Mouse (Mus musculus): ENCODE measurements around the gene Ncoa6.
"Not testable (repeated sequence)": the region's sequence is repeated elsewhere in the genome, so short reads cannot be mapped to it uniquely, and the experiment has no call there.

The Ncoa6 gene

DNA sequence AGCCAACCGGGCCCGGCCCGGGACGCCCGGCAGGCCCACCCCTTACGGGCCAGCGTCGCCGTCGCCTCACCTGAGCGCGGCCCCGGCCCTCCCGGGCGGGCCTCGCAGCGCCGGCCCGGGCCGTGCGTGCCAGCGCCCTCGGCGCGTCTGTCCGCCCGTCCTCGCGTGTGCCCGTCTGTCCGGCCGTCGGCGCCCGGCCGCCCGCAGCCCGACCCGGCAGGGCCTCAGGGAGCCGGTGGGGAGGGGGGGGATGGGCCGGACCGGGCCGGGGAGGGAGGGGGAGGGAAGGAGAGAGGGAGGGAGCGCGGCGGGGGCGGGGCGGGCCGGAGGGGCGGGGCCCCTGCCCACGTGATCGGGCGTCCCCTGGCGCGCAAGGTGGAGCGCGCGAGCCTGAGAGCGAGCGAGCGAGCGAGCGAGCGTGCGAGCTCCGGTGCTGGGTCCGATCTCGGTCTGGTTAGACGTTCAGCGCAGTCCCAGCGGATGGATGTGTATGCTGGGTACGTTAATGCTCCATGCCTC is at the start of gene Ncoa6:
Ncoa6 (minus strand) TSS at position 325 of the 519 bp plus-strand sequence.
- peak; percentile 56 for DNase-seq (ENCODE audit: low spot score)

DNA sequence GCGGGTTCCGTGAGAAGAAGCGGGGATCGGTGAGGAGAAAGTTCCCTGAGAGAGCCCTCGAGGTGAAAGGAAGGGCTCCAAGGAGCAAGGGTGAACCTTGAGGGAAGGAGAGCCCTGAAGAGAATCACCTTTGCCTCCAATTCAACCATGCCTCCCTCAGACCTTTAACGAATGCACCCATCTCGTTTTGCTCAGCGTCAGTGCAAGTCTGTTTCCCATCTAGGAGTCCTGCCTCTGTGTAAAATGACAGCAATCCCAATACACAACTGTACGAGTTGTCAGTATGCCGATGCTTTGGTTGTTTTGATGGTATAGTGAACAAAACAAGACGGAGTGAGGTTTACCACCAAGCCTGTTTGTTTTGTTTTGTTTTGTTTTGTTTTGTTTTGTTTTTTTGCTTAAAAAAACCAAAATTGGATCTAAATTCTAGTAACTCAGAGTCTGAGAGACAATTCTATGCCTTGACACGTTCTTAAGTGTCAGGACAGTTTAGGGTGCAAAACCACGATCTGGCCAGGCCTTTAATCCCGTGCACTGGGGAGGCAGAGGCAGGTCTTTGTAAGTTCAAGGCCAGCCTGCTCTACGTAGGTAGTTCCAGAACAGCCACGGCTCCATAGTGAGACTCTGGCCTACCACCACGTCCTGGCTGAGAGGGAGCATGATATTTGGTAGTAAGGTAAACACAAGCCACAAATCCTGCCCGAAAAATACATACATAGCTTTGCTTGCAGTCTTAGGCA is 45.0 kb upstream of the Ncoa6 start:
- no peak for DNase-seq (ENCODE audit: low spot score)

DNA sequence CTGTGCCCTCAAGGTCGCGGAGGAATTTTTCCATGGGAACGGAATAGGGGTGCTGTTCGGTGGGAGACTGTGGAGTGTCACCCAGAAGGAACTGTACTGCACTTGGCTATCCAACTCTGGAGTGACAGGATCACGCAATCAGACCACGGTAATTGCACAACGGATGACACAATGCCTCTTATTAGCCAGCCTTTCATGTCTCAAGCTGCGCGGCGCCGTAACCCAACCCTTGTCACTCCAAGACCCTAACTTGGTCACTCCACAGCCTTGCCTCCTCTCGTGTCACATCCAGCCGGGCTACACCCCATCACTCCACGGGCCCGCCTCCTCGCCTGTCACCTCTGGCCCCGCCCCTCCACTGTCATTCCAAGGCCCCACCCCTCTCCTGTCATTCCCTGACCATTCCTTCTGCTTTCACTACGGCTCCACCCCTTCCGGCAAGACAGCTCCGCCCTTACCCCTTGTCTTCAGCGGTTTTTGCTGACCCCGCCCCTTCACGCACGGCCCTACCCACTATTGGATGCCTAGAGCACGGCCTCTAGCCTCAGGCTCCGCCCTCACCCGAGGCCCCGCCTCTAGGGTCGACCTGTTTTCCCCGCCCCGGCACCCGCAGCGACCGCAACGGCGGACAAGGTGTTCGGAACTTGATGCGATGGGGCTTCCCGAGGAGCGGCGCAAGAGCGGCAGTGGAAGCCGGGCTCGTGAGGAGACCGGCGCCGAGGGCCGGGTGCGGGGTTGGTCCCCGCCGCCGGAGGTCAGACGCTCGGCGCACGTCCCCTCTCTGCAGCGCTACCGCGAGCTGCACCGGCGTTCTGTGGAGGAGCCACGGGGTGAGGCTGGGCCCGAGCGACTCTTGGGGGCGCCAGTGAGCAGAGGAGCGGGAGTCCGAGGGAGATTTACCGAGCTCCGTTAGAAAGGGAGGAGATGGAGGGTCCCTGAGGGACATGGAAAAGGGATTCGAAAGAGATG is 44.0 kb upstream of the Ncoa6 start, which contains the start of the genes Acss2 and Ggt7:
Acss2 (plus strand) TSS at position 494 of the 969 bp plus-strand sequence.
Ggt7 (minus strand) TSS at position 783 of the 969 bp plus-strand sequence.
- peak; percentile 98 for DNase-seq (ENCODE audit: low spot score)

DNA sequence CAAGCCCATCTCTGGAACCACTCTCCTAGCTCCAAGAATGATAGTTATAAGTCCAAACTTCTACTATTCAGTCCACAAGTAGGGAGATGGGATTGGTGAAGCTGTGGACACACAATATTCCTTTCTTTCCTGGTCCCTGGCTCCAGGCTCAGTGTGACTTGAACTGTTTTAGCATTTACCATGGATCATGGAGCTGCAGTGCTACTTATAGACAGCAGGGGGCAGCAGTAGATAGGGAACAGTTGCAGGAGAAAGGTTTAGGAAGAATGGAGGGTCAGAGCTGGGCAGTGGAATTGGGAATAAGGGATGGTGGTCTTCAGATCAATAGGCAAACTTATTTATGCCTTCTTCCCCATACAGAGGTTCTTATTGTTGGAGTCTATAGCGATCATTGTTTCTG is 42.2 kb upstream of the Ncoa6 start:
- no peak for DNase-seq (ENCODE audit: low spot score)

DNA sequence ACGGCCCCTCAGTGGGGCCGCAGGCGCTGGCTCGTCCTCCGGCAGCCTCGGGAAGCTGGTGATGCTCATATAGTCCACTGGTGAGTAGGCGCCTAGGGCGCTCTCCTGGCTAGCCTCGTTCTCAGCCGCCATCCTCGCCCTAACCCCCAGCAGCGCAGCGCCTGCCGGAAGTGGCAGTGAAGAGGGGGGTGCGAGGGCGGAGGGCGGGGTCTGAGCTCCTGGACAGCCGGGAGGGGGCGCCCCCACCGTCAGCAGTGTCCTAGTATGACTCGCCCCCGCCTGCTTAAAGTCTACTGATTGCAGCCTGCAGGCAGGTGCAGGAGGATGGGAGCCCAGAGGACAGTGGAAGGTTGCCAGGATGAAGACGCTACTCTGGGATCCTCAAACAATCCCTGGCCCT is 41.0 kb upstream of the Ncoa6 start:
- peak; percentile 38 for DNase-seq (ENCODE audit: low spot score)

DNA sequence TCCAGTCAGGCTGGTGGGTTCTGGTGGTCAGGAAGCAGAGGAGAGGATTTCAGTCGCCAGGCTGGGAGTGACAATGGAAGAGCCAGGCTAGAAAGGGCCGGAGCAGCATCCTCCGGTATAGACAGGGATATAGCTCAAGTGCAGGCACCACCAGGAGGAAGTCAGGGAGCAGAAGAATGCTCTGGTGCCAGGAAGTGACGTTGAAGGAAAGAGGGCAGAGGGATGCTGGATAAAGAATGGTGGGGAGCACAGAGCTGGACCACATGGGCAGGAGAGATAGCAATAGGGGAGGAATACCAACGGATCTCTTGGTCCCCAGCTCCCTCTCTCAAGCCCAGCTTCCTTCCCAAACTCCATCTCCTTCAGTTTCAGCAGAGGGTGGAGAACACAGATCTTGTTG is 39.8 kb upstream of the Ncoa6 start:
- no peak for DNase-seq (ENCODE audit: low spot score)

DNA sequence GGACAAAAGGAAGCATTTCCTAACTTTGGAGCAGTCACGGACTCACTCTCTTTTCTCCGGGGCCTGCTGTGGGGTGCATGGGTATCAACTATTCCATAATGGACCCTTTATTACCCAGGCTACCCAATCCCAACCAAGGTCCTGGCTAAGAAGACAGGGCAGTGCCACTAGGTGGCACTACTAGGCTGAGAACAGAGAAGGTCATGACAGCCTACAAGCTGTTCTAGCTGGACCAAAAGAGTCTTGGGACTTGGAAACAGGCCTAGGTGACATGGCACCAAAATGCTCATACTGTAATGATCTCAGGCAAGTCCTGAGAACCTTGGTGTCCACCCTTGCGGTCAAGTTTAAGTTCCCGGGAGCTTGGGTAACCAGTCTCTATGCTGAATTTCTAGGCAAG is 38.8 kb upstream of the Ncoa6 start:
- DNase-seq (ENCODE audit: low spot score): peak; percentile 33

DNA sequence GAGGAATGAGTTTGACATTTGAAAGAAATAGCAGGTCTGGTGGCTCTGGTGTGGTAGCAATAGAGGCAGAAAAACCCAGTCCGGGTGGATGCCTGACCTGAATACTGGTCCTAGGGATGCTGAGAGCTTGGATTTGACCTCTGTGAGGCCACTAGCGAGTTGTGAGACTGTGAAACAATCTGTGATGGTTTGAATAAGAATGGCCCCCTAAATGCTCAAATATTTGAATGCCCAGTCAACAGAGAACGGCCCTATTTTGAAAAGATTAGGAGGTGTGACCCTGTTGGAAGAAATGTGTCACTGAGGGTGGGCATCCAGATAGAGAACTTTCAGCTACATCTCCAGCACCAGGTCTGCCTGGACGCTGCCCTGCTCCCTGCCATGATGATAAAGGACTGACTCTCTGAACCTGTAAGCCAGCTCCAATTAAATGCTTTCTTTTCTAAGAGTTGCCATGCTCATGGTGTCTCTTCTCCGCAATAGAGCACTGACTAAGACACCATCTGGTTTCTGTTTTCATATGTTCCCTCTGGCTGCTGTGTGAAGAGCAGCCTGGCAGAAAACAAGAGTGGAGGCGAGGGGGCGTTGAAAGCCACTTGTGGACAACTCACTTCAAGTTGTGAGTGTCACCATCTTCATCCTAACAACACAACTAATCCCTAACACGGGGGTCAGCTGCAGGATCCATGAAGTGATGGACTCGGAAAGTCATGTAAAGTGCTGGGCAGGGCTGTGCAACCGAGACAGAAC is 34.2 kb upstream of the Ncoa6 start:
- no peak for DNase-seq (ENCODE audit: low spot score)

DNA sequence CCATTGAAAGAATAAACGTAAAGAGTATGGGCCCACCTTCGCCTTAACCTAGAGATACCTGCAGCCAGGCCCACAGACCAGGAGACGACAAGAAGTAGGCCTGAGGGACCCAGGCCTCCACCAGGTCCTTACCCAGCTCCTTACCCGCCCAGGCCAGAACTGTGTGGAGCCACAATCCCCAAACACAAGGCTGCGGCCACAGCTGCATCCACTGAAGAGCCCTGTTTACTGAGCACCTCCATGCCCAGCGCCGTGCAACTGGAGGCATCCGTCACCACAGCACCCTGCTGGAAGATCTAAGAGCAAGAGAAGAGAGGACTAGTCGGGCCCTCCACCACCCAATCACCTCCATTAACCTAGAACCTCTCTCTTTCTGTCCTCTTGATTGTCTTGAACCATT is 32.1 kb upstream of the Ncoa6 start:
- DNase-seq (ENCODE audit: low spot score): no peak

DNA sequence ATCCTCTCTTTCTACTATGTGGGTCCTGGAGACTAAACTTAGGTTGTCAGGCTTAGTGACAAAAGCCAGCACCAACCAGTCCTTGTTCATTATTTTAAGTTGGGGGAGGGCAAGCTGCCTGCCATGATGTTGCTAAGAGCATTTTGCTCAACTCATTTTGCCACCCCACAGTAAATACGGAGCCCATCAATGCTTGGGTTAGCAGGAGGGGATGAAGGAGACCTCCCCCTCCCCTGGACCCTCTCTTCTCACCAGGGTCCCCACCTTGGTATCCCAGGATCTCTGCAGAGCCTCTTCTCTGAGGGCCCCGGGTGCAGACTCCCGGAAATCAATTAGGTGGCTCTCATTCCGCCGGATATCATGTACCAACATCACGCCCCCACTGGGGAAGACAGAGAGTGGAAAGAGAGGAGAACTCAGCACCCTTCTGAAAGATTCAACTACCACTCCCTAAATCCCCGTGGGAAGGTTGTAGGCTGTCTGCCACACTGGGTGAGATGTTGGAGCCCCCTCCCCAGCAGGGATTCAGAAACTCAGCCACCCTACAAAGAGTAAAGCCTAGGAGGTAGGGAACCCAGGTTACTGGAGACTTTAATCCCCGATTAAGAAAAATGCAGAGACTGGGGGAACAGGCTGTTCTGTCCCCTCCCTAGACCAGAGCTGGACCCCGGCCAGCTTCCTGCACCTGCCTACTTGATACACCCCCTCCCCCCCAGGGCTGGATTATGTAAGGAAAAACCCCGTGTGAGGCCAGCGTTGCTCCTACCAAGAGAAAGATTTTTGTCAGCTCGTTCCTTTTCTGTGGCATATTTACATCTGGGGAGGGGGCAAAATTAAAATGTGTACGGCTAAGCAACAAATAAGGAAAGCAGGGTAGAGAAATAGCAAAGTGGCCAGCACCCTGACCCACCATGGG is 31.0 kb upstream of the Ncoa6 start:
- DNase-seq (ENCODE audit: low spot score): no peak

DNA sequence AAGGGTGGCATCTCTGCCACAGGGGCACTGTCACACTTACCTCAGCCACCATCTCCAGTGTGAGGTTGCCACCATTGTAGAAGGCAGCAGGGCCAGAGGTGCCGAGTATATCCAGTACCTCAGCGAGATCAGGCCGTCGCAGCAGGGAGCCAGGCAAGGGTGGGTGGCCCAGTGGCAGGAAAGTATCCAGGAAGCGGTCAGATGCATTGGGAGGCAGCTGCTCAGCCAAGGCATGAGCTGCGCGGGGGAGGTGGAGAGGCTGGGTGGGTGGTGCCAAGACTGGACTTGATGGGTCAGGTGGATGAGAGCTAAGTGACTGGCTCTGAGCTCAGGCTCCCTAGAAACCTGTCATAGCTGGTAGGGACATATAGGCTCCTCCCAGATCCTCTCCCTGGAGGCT is 28.9 kb upstream of the Ncoa6 start:
- no peak for DNase-seq (ENCODE audit: low spot score)

DNA sequence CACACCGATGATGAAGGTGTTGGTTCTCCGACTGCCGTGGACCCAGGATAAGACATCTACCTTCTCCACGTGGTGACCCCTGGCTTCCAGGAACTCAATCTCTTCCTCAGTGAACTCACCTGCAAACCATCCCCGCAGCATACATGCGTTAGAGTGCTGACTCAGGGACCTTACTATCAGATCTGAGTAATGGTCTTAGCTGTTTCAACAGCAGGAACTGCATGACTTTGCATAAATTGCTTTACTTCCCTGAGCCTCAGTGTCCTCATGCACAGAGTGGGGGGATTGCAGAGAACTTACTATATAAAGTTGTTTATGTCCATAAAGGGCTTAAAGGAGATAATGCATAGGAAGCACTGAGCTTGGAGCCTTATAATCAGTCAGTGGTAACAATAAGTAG is 17.3 kb upstream of the Ncoa6 start:
- DNase-seq (ENCODE audit: low spot score): no peak

DNA sequence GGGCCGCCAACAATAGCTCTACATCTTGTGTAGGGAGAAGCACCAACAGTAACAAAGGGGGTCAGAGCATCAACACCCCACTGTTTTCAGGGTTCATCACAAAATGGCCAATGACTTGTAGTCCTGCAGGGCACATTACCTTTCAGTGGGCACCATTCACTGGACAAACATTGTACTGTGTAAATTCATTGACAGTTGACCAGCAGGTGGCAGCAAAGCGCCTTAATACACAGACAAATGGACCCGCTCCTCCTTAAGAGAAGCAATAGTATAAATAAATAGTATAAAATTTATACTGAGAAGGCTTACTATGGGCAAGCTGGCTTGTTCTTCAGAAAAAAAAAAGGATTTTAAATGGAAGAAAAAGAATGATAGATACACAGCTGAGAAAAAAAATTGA is 8.3 kb upstream of the Ncoa6 start:
- DNase-seq (ENCODE audit: low spot score): peak; percentile 47

DNA sequence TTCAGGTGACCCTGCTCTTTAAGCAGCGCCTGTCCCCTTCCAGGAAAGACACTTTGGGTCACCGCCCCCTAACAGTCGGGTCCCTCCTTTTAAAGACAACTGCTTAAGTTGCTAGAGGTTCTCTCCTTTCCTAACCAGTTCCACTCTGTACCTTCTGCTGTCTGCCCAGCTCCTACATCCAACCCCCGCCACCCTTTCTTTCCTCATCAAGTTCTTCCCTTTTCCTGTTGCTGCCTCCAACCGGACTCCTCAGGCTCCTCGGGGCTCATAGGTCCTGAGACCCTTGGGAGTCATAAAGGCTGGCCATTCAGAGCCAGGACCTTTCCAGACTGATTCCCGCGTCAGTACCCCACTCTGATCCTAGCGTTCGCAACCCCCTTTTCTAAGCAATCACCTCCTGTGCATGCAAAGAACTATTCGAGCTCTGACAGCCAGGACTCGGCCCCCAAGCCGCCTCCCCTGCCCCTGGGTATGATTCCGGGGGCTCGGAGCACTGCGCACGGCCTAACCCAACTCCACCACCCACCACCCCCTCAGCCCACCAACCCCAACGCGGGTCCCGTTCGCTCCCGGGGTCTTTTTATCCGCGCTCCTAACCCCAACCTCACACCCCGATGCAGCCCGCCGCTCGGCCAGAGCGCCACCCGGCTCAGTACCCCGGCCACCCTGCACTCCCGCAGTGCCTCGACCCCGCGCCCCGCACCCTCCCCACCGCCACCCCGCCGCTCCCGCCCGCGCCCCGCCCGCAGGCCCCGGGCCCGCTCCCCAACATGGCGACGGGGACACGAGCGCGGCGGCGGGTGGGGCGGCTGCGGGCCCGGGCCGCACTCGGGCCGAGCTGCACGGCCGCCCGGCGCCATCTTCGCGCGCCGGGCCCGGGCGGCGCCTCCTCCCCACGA is 774 bp downstream of the Ncoa6 start:
- peak; percentile 9 for DNase-seq (ENCODE audit: low spot score)

DNA sequence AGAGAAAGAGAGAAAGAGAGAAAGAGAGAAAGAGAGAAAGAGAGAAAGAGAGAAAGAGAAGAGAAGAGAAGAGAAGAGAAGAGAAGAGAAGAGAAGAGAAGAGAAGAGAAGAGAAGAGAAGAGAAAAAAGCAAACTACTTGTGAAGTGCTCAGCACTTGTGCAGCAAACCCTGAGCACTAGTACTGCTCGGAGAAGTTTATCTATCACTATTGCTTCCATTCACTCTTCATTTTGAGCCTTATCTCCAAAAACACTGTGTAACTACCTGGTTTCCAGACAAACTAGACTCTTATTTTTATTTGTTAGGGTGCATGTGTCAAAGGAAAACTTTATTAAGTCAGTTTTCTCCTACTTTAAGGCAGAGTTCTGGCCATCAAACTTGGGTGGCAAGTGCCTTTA is 6.8 kb downstream of the Ncoa6 start:
- no peak for DNase-seq (ENCODE audit: low spot score)

DNA sequence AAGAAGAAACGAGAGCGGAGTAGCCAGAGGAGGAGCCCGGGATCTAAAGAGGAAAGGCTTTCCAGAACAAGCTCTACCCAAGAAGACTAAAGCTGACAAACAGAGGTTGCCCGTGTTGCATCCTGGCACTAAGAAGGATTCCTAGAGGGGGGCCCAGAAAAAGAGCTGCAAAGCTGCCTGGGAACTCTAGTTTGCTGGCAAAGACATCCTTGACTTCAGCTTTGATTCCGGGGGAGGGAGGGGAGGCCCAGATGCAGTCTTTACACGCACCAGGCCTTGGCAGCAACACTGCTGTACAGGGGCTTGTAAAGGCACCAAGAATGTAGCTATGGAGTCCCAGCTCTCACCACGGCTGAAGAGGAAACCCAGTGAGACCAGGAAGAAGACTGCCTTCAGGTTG is 20.1 kb downstream of the Ncoa6 start:
- DNase-seq (ENCODE audit: low spot score): no peak

DNA sequence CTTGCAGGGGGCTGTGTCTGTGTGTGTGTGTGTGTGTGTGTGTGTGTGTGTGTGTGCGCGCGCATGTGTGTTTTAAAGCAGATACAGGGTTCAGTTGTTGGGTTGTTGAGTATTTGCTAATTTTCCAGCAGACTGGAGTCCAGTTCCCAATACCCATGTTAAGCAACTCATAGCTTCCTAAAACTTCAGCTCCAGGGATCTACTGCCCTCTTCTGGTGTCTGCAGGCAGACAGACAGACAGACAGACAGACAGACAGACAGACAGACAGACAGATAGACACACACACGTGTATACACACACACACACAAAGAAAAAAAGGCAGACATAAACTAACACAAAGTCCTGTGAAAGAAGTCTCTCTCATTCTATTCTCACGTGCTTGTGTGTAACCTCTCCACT is 22.4 kb downstream of the Ncoa6 start:
- DNase-seq (ENCODE audit: low spot score): no peak

DNA sequence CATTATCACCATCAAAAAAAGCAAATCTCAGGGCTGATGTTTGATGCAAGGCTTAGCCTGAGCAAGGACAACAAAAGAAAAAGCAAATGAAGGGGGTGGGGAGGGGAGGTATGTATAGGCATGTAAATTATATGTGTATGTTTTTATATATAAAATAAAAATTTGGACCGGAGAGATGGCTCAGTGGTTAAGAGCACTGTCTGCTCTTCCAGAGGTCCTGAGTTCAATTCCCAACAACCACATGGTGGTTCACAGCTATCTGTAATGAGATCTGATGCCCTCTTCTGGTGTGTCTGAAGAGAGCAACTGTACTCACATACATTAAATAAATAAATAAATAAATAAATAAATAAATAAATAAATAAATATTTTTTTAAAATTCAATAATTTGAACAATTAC is 25.8 kb downstream of the Ncoa6 start:
- not testable (repeated sequence) for DNase-seq (ENCODE audit: low spot score)

DNA sequence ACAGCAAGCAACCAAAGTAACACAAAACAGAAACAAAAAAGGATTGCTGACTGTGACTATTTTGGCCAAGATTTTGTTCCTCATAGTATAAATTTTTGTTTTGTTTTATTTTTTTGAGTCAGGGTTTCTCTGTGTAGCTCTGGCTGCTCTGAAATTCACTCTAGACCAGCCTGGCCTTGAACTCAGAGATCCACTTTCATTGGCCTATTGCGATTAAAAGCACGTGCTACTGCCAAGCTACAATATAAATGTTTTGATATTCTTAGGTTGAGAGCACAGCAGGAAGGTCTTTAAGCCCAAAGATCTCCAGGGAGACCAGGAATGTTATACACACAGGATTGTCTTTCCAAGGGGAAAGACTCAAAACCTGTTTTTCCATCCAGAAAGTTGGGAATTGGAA is 30.2 kb downstream of the Ncoa6 start:
- DNase-seq (ENCODE audit: low spot score): no peak

DNA sequence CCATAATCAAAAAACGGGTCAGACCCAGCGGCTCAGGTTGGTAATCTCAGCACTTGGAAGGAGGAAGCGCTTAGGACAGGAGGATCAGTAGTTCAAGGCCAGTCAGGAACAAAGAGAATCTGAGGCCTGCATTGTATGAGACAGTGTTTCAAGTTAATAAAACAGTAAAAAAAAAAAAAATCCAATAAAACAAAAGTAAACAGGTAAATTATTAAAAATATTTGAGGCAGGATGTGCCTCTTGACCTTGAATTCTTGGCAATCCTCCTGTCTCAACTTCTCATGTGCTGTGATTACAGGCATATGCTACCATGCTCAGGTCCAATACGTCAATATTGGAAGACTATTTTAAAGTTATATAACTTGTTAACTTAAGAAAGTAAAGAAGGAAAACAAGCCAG is 30.8 kb downstream of the Ncoa6 start:
- no peak for DNase-seq (ENCODE audit: low spot score)
